Mouse (Mus musculus) cortical plate, adult 2 months (tissue): ENCODE measurements at regions not wholly inside any gene's neighbourhood (a gene's known extent, or its start where the extent isn't known, plus 50 kb on each side); places are given as distances from the start of the nearest gene placed in this dataset.

Source experiments
- H3K27ac ChIP-seq: fragments of 200-500 bp; 2 replicates; pipeline ENCODE4 v1.5.1; 2012; ENCODE audit warnings: low read length, control low read depth, inconsistent platforms; ENCODE audit not compliant: insufficient read depth
- H3K4me1 ChIP-seq: fragments of 200-500 bp; 2 replicates; pipeline ENCODE4 v1.6.1; 2011; ENCODE audit warnings: low read length; ENCODE audit not compliant: control insufficient read depth, insufficient read depth
- H3K4me3 ChIP-seq: fragments of 200-500 bp; 2 replicates; pipeline ENCODE4 v1.5.1; 2011; ENCODE audit warnings: mild to moderate bottlenecking, low read length, control low read depth; ENCODE audit not compliant: insufficient read depth
- CTCF ChIP-seq: fragments of 200-500 bp; IDR thresholded peaks from 2 replicates; pipeline ENCODE4 v1.5.1; 2011; ENCODE audit warnings: mild to moderate bottlenecking, control low read depth, low read length; ENCODE audit not compliant: insufficient read depth; ENCODE audit errors: extremely low read depth
- POLR2A ChIP-seq: fragments of 200-500 bp; IDR thresholded peaks from 2 replicates; pipeline ENCODE4 v1.6.1; 2011; ENCODE audit warnings: mild to moderate bottlenecking, low read length, control low read depth; ENCODE audit not compliant: insufficient read depth; ENCODE audit errors: extremely low read depth

DNA sequence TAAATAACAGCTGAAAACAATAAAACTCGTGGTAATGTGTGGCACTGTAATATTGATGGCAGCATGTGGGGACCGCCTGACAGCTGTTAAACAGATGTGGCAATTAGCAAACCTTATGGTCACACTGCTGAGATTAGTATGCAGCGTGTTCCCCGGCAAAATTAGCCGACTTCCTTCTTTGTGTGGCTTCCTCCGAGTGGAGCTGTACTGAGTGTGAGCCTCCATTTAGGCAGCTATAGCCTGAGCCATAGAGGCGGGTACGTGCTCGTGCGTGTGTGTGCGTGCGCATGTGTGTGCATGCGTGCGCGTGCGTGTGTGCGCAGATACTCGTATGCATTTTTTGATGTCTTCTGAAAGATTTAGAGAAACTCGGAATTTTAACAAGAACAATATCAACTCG lies 53.4 kb upstream of the Zfp64 start:
- no peaks in the 10 kb centered on the region for H3K4me1 ChIP-seq
- no peak for TF ChIP-seq CTCF
- no peak for TF ChIP-seq POLR2A
- H3K27ac ChIP-seq: no peak overlapping the region
- H3K4me3 ChIP-seq: no peak overlapping the region

- H3K27ac ChIP-seq: no peak overlapping the region
- TF ChIP-seq POLR2A (no peak), CTCF (no peak)
- H3K4me3 ChIP-seq: no peak overlapping the region
- H3K4me1 ChIP-seq: no peaks in the 10 kb centered on the region
Measured at GRCm38 (mm10) chr2:169008333-169008732, 52.9 kb upstream of the Zfp64 start.

DNA sequence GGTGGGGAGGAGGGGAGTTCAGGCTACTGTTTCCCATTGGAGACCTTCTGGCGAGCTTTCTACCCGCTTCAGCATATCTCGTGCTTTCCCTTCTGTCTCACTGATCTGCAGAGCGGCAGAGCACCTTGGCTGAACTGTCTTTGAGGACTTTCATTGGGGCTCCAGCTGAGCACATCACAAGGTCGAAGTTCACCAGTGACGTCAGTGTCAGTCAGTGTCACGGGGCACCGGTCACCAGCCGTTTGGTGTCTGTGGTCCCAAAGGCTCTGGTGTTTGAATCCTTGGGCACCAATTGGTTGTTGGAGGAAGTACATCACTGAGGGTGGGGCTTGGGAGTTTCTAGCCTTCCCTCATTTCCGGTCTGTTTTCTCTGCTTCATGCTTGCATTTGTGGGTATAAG lies 51.2 kb upstream of the Zfp64 start:
- Histone ChIP-seq H3K4me3 (no peak overlapping the region), H3K27ac (no peak overlapping the region), H3K4me1 (no peaks in the 10 kb centered on the region)
- no peak for TF ChIP-seq POLR2A
- no peak for TF ChIP-seq CTCF

- TF ChIP-seq CTCF (no peak), POLR2A (no peak)
- H3K27ac ChIP-seq: no peak overlapping the region
Measured at GRCm38 (mm10) chr2:169005810-169006209, 50.4 kb upstream of the Zfp64 start.

More at GRCm38 (mm10) chr2:169005810-169006209, 50.4 kb upstream of the Zfp64 start:
- Histone ChIP-seq H3K4me1 (no peaks in the 10 kb centered on the region), H3K4me3 (no peak overlapping the region)
